Mouse (Mus musculus) kidney, adult 8-10 months (tissue): ENCODE measurements around the gene Rpl10-ps3.

Source experiments
- DNase-seq, 2 experiments: peaks; one replicate each; pipeline ENCODE4 v3.0.0; 2022

Rpl10-ps3 gene

GRCm38 (mm10) chr9:50344868-50345267, at the start of gene Rpl10-ps3:
TSS of gene Rpl10-ps3 (minus strand) at chr9:50344968.
- no peak for DNase-seq

- DNase-seq, result peak; percentile 8 to 20
Observed at GRCm38 (mm10) chr9:50375598-50375997, 30.8 kb upstream of the Rpl10-ps3 start.

- no peak for DNase-seq
Observed at GRCm38 (mm10) chr9:50374666-50375065, 29.9 kb upstream of the Rpl10-ps3 start.

- no peak for DNase-seq
Observed at GRCm38 (mm10) chr9:50368551-50369297, 24.0 kb upstream of the Rpl10-ps3 start.

- peak; percentile 52 to 69 for DNase-seq
Observed at GRCm38 (mm10) chr9:50365059-50365780, 20.5 kb upstream of the Rpl10-ps3 start.

GRCm38 (mm10) chr9:50363962-50364361, 19.2 kb upstream of the Rpl10-ps3 start:
- DNase-seq, result no peak

- no peak for DNase-seq
Observed at GRCm38 (mm10) chr9:50363259-50363658, 18.5 kb upstream of the Rpl10-ps3 start.

GRCm38 (mm10) chr9:50362556-50362955, 17.8 kb upstream of the Rpl10-ps3 start:
- DNase-seq, result no peak

GRCm38 (mm10) chr9:50360370-50360769, 15.6 kb upstream of the Rpl10-ps3 start:
- DNase-seq, result no peak

GRCm38 (mm10) chr9:50357331-50357730, 12.6 kb upstream of the Rpl10-ps3 start:
- DNase-seq, result no peak

GRCm38 (mm10) chr9:50351746-50352145, 7.0 kb upstream of the Rpl10-ps3 start:
- DNase-seq, result peak; percentile 7 to 13

- no peak for DNase-seq
Observed at GRCm38 (mm10) chr9:50350571-50350970, 5.8 kb upstream of the Rpl10-ps3 start.

- no peak for DNase-seq
Observed at GRCm38 (mm10) chr9:50349156-50349555, 4.4 kb upstream of the Rpl10-ps3 start.

GRCm38 (mm10) chr9:50348256-50348655, 3.5 kb upstream of the Rpl10-ps3 start:
- DNase-seq, result no peak

GRCm38 (mm10) chr9:50335539-50336325, 9.0 kb downstream of the Rpl10-ps3 start:
- DNase-seq, result peak; percentile 15 to 50

- peak; percentile 11 to 52 for DNase-seq
Observed at GRCm38 (mm10) chr9:50333413-50333812, 11.4 kb downstream of the Rpl10-ps3 start.

- DNase-seq, result no peak
Observed at GRCm38 (mm10) chr9:50324355-50325225, 20.2 kb downstream of the Rpl10-ps3 start.

GRCm38 (mm10) chr9:50320729-50321128, 24.0 kb downstream of the Rpl10-ps3 start:
- no peak for DNase-seq

GRCm38 (mm10) chr9:50319506-50319905, 25.3 kb downstream of the Rpl10-ps3 start:
- DNase-seq, result no peak

GRCm38 (mm10) chr9:50317299-50317698, 27.5 kb downstream of the Rpl10-ps3 start:
- no peak for DNase-seq

- no peak for DNase-seq
Observed at GRCm38 (mm10) chr9:50315650-50316049, 29.1 kb downstream of the Rpl10-ps3 start.

- DNase-seq, result no peak
Observed at GRCm38 (mm10) chr9:50311036-50311545, 33.7 kb downstream of the Rpl10-ps3 start.
